Mouse (Mus musculus) CD4-positive, CD25-positive, alpha-beta regulatory T cell, adult 9 weeks (primary cell): ENCODE measurements around the gene Slc44a5. TPM values are rescaled to one million over a fixed set of nuclear protein-coding genes. Genes with fewer than 3 reads are reported as not detected.

Experiments
- polyA plus RNA-seq: library from polyadenylated mRNA; unstranded; fragments of 100-300 nt; shearing (Covaris generic); gene quantifications from one replicate; pipeline ENCODE4 v1.2.1, GENCODE M21; 2017

Gene Slc44a5
- not detected for polyA plus RNA-seq

GRCm38 (mm10) chr3:153973171-153973948 lies at the start of gene Slc44a5:
Gene Slc44a5 (plus strand): TSS chr3:153973436.

GRCm38 (mm10) chr3:153944335-153944990 lies 28.8 kb upstream of the Slc44a5 start, which contains the start of gene Acadm:
Gene Acadm (minus strand): TSS chr3:153944632.

Other genes starting within 250 kb of the Slc44a5 start
- 54.0 TPM for gene St6galnac3, start 248.3 kb upstream of the Slc44a5 start, polyA plus RNA-seq
- gene Asb17, start 129.2 kb upstream of the Slc44a5 start, polyA plus RNA-seq, result not detected
- gene Msh4, start 67.3 kb upstream of the Slc44a5 start, polyA plus RNA-seq, result not detected
- 38.1 TPM for gene Rabggtb, start 60.4 kb upstream of the Slc44a5 start, polyA plus RNA-seq
- 63.4 TPM for gene Acadm, start 28.8 kb upstream of the Slc44a5 start, polyA plus RNA-seq